Mouse (Mus musculus) kidney, postnatal 0 days (tissue): Measurements from ENCODE around the gene Slc39a9. TPM values are rescaled to one million over a fixed set of nuclear protein-coding genes. Genes with fewer than 3 reads are reported as not detected.

Experiments
- ATAC-seq: fragments of 200-750 bp; cut with Nextera tagmentation; replicated peaks from 2 replicates; pipeline ENCODE4 v1.8.0; 2017; ENCODE audit warnings: low read depth, moderate number of reproducible peaks, moderate TSS enrichment, moderate library complexity; ENCODE audit not compliant: low FRiP score
- DNase-seq: peaks from one replicate; pipeline ENCODE4 v3.0.0-alpha.2; 2016; ENCODE audit warnings: low spot score
- H3K27ac ChIP-seq: fragments of 300-500 bp; sonication (generic); 2 replicates; pipeline ENCODE4 v1.5.1; 2014; ENCODE audit warnings: mild to moderate bottlenecking
- H3K27me3 ChIP-seq: fragments of 300-500 bp; sonication (generic); 2 replicates; pipeline ENCODE4 v1.6.1; 2014; ENCODE audit warnings: low read length, mixed read lengths; ENCODE audit not compliant: insufficient read depth
- H3K36me3 ChIP-seq: fragments of 300-500 bp; sonication (generic); 2 replicates; pipeline ENCODE4 v1.6.1; 2014; ENCODE audit warnings: low read length, mixed read lengths; ENCODE audit not compliant: insufficient read depth
- H3K4me1 ChIP-seq: fragments of 300-500 bp; sonication (generic); replicated peaks from 2 replicates; pipeline ENCODE4 v1.6.1; 2014; ENCODE audit warnings: antibody characterized with exemption, low read length, mixed read lengths; ENCODE audit not compliant: insufficient read depth
- H3K4me2 ChIP-seq: fragments of 300-500 bp; sonication (generic); 2 replicates; pipeline ENCODE4 v1.6.1; 2014; ENCODE audit warnings: mild to moderate bottlenecking, low read length, moderate library complexity, mixed read lengths
- H3K4me3 ChIP-seq: fragments of 300-500 bp; sonication (generic); replicated peaks from 2 replicates; pipeline ENCODE4 v1.5.1; 2014; ENCODE audit warnings: low read depth, low read length
- H3K9ac ChIP-seq: fragments of 300-500 bp; sonication (generic); 2 replicates; pipeline ENCODE4 v1.6.1; 2014; ENCODE audit warnings: low read depth, low read length
- H3K9me3 ChIP-seq: fragments of 300-500 bp; sonication (generic); replicated peaks from 2 replicates; pipeline ENCODE4 v1.6.1; 2016; ENCODE audit warnings: low read length, inconsistent platforms, mixed read lengths
- CTCF ChIP-seq: IDR thresholded peaks from 2 replicates; pipeline ENCODE4 v1.5.1; 2016; ENCODE audit warnings: antibody characterized with exemption, low read depth, mild to moderate bottlenecking, moderate library complexity
- WGBS: fragments of 180-500 bp; shearing (Covaris S2); extraction: QIAGEN DNeasy Blood & Tissue Kit; methylation state at CpG from one replicate; pipeline ENCODE4 v1.1.7; 2014; 5-methylcytosine and 5-hydroxymethylcytosine counted together
- polyA plus RNA-seq: library from polyadenylated mRNA; unstranded; fragments of >200 nt; fragmentation: Nextera tagmentation; extraction: Ambion mirVana; gene quantifications from 2 replicates; pipeline ENCODE4 v1.2.1, GENCODE M21; 2015

The Slc39a9 gene
- polyA plus RNA-seq, 1 experiment from 2014 or later: 21.1 TPM

DNA sequence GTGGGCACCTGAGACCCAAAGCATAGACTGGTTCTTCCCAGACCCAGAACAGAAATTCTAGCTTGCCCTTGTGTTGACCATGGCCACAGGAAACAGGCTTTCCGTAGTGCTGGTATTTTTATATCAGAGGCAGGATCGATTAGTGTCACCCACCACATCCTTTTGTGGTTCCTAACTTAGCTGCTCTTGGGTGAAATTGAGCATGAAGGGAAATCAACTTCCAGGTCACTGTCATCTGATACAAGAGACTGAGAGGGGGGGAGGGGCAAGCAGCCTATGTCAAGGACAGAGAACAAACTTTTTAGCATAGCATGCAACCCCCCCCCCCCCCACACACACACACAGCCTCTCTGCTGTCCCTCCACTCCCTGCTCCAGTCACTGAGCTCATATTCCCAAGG is 75.5 kb downstream of the Slc39a9 start:
- DNase-seq (no peak), ATAC-seq (no peak)
- H3K9ac ChIP-seq: no peak overlapping the region
- H3K27me3 ChIP-seq: no peaks in the 10 kb centered on the region
- 43% methylated on average over 2 of the region's 2 CpGs for WGBS
- H3K27ac ChIP-seq: no peak overlapping the region
- H3K4me1 ChIP-seq: no peaks in the 10 kb centered on the region
- no peaks in the 10 kb centered on the region for H3K9me3 ChIP-seq
- no peak overlapping the region for H3K4me3 ChIP-seq
- TF ChIP-seq CTCF: no peak
- no peaks in the 10 kb centered on the region for H3K36me3 ChIP-seq
- no peak overlapping the region for H3K4me2 ChIP-seq

- no peak overlapping the region for H3K9ac ChIP-seq
- no peak overlapping the region for H3K27ac ChIP-seq
- no peak for TF ChIP-seq CTCF
- no peaks in the 10 kb centered on the region for H3K27me3 ChIP-seq
- H3K4me3 ChIP-seq: no peak overlapping the region
- ATAC-seq (no peak), DNase-seq (no peak)
- H3K36me3 ChIP-seq: no peaks in the 10 kb centered on the region
- no peaks in the 10 kb centered on the region for H3K4me1 ChIP-seq
- no peak overlapping the region for H3K4me2 ChIP-seq
- H3K9me3 ChIP-seq: no peaks in the 10 kb centered on the region
- 72% methylated on average over 12 of the region's 12 CpGs for WGBS
Observed at GRCm38 (mm10) chr12:80720507-80720906, 76.8 kb downstream of the Slc39a9 start.

DNA sequence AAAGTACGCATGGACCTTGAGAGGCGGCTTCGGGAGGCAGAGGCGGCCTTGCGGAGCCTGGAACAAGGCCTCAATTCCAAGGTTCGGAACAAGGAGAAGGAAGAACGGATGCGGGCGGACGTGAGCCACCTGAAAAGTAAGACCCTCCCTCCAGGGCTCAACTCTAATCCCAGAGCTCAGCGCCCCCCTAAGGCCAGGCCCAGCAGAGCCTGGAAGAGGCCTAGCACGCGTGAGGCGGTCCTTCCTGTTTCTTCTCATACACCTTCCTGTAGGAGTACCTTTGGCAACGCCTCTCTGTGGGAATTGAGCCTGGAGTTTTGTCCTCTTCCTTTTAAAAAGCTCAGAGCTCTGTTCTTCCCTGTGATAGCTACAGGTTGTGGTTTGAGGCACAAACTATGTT is 77.8 kb downstream of the Slc39a9 start:
- H3K4me3 ChIP-seq: no peak overlapping the region
- no peak for TF ChIP-seq CTCF
- H3K36me3 ChIP-seq: no peaks in the 10 kb centered on the region
- H3K27ac ChIP-seq: no peak overlapping the region
- no peak for DNase-seq
- H3K4me2 ChIP-seq: no peak overlapping the region
- WGBS: 89% methylated on average over 15 of the region's 15 CpGs
- H3K4me1 ChIP-seq: no peaks in the 10 kb centered on the region
- no peak for ATAC-seq
- H3K9ac ChIP-seq: no peak overlapping the region
- H3K9me3 ChIP-seq: no peaks in the 10 kb centered on the region
- H3K27me3 ChIP-seq: no peaks in the 10 kb centered on the region

DNA sequence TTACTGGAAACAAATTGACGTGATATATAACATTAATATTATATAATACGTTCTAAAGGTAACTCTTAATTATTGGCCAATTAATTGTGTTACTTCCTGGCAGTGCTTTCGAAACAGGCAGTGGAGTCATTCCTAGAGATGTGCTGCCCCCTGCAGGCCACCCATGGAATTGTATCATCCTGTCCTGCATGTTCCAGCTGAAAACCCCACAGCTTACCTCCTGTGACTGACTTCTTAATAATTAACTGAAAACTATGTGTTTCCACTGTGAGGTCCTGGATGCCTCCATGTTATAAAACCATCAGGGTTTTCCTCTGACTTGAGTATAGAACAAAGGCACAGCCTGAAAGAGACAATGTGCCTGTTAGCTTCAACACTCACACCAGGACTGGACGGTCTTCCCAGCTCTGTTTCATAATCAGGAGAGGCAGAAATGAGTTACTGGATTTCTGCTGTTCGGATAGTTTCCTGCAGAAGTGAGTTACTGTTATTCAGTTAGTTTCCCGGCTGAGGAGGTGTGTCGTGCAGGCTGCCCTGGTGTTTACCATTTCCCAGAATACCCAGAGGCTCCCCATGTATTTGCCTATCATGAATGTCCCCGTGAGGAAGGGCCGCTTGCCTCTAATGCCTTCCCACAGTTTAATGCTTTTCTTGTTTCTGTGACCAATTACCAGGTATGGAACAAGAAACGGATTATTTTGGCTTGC is 81.3 kb downstream of the Slc39a9 start:
- DNase-seq (peak; percentile 86), ATAC-seq (peak; percentile 65; the same call in 1 of the 2 replicates)
- 0 out of 2 replicates have a peak overlapping the region, but pooled peaks have one; percentile 0 for H3K4me2 ChIP-seq
- peak; percentile 96 for TF ChIP-seq CTCF
- 24% methylated on average over 10 of the region's 10 CpGs for WGBS
- H3K27me3 ChIP-seq: no peaks in the 10 kb centered on the region
- H3K9me3 ChIP-seq: no peaks in the 10 kb centered on the region
- H3K27ac ChIP-seq: peak overlapping the region; percentile 47; the same call in 1 of the 2 replicates
- no peak overlapping the region for H3K9ac ChIP-seq
- H3K4me1 ChIP-seq: no peaks in the 10 kb centered on the region
- H3K4me3 ChIP-seq: no peak overlapping the region
- H3K36me3 ChIP-seq: no peaks in the 10 kb centered on the region

- no peak for ATAC-seq
- Histone ChIP-seq H3K9ac (no peak overlapping the region), H3K27ac (no peak overlapping the region), H3K27me3 (no peaks in the 10 kb centered on the region), H3K4me1 (no peaks in the 10 kb centered on the region), H3K9me3 (no peaks in the 10 kb centered on the region), H3K4me2 (no peak overlapping the region), H3K36me3 (no peaks in the 10 kb centered on the region), H3K4me3 (no peak overlapping the region)
- TF ChIP-seq CTCF: no peak
- 19% methylated on average over 1 of the region's 1 CpGs for WGBS
- no peak for DNase-seq
Observed at GRCm38 (mm10) chr12:80728207-80728606, 84.5 kb downstream of the Slc39a9 start.

- no peak for ATAC-seq
- H3K27me3 ChIP-seq: no peaks in the 10 kb centered on the region
- H3K4me3 ChIP-seq: no peak overlapping the region
- WGBS: 60% methylated on average over 2 of the region's 2 CpGs
- no peaks in the 10 kb centered on the region for H3K36me3 ChIP-seq
- DNase-seq: peak; percentile 14
- no peaks in the 10 kb centered on the region for H3K4me1 ChIP-seq
- H3K27ac ChIP-seq: no peak overlapping the region
- no peaks in the 10 kb centered on the region for H3K9me3 ChIP-seq
- TF ChIP-seq CTCF: peak; percentile 60
- no peak overlapping the region for H3K4me2 ChIP-seq
- H3K9ac ChIP-seq: no peak overlapping the region
Observed at GRCm38 (mm10) chr12:80728814-80729213, 85.1 kb downstream of the Slc39a9 start.
